Mouse (Mus musculus) spleen, postnatal 4 days (tissue): ENCODE data around the gene Zfp993.
"Not testable (repeated sequence)": the region's sequence is repeated elsewhere in the genome, so short reads cannot be mapped to it uniquely, and the experiment has no call there.

Experiments used
- DNase-seq, 2 experiments: peaks; one replicate each; pipeline ENCODE4 v3.0.0; 2022; ENCODE audit warnings: low spot score in 2 of 2

Zfp993 gene

DNA sequence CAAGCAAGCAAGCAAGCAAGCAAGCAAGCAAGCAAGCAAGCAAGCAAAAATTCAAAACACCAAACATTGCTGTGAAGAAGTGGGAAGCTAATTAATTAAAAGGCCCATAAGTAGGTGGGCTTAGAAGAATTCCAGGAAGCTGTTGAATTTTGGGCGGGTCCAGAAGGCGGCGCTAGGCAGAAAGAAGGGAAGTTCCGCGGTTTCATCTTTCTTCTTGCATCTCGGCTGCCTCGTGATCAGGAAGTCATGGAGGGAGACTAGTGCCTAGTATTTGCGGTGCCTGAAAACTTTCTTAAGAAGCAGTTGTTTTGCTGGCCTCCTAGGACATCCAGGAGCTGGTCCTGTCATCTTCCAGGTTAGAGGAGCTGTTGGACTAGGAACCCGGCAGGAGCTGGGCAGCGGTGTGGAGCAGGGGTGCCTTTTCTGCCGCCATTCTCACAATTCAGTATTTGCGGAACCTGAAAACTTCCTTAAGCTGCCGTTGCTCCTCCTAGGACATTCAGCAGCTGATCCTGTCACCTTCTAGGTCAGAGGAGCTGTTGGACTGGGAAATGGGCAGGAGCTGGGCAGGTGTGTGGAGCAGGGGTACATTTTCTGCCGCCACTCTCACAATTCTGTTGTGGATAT, at the start of gene Zfp993:
Gene Zfp993, plus strand, starts transcription at position 188 of the 627 bp plus-strand sequence.
- not testable (repeated sequence) for DNase-seq

DNA sequence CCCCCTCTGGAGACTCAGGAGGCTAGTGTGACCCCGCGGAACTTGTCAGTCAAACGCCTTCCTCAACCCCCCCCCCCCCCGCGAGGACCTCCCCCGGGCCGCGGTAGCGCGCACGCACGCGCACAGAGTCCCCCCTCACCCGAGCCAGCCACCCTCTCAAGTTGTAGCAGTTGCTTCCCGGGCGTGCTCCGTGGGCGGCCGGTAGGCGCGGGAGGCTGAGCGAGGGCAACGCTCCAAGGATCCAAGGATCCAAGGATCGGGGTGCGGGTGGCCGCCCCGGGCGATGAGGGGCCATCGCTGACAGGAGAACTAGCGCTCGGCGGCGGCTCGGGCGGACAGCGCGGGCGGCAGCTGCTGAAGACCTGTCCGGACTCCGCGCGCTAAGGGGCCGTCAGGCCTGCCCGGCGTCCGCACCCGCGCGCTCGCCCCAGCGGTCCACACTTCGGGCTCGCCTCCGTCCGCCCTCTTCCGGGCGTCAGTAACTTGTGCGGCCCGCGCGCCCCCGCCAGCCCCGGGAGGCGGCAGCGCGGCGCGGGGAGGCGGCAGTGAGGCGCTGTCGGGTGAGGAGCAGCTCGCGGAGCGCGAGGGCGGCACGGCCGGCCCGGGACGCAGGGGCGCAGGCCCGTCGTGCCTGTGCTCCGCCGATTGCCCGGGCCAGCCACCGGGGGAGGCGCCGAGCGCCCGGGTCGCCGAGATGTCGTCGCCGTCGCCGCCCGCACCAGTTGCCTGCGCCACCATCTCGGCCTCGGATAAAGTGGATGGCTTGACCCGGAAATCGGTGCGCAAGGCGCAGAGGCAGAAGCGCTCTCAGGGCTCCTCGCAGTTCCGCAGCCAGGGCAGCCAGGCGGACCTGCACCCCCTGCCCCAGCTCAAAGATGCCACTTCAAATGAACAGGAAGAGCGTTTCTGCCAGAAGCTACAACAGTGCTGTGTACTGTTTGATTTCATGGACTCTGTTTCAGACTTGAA, 30.6 kb upstream of the Zfp993 start:
- peak in 1 of 2 experiments; percentile 38 for DNase-seq

DNA sequence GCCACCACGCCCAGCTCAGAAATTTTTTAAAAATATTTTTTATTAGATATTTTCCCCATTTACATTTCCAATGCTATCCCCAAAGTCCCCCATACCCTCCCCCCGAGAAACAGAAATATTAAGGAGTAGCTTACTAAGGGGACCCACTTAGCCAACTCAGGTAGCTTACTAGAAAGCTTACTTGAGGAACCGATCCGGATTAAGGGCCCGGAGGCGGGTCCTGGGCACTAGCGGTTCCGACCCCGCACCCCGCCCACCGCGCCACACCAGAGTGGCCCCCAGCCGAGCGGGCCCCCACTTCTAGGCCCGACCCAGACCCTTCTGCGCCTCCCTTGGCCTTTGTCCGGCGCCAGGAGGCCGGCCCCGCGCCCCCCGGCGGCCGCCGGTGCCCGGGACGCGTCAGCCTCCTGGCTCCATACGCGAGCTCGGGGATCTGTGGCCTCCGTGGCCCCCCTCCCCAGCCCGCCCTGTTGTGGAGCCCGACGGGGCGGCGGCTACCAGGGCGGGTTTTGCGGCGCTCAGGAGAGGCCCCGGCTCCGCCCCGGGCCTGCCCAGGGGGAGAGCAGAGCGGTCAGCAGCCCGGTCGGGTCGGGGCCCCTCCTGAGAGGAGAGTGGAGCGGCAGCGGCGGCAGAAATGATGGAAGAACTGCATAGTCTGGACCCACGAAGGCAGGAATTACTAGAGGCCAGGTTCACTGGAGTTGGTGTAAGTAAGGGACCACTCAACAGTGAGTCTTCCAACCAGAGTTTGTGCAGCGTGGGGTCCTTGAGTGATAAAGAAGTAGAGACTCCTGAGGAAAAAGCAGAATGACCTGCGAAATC, 7.0 kb upstream of the Zfp993 start:
- DNase-seq = not testable (repeated sequence)

DNA sequence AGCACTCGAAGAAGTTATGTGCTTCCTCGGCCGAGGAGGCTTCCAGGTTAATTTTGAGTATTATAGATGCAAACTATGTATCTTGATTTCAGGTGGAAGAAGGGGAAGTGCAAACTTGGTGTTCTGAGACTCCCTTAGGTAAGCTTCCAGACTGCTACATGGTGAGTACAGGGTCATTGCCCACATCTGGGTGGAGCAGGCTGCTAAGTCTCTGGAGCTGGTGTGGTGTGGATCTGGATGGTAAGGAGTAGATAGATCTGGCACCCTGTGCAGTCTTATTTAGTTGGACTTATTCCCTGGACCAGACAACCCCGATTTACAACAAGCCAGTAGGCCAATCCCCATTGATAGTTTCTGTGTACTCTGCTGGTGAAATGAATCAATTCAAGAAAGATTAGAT, 33.6 kb downstream of the Zfp993 start:
- DNase-seq = not testable (repeated sequence)

DNA sequence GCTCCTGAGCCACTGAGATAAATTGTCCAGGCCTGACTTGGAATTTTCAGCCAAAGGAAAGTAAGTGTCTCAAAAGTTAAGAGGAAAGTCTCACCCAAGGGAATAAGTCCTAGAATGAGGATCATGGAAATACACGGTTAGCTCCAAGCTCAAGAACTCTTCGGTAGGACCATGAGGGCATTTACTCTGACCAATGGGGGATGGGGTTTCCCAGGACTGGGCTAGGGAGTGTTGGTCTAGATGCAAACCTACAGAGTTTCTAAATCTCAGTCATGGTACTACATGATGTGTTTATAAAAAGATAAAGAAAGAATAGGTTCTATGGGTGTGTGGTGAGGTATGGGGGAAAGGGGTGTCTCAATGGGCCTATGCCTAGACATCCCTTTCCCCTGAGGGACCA, 38.9 kb downstream of the Zfp993 start:
- DNase-seq = not testable (repeated sequence)

DNA sequence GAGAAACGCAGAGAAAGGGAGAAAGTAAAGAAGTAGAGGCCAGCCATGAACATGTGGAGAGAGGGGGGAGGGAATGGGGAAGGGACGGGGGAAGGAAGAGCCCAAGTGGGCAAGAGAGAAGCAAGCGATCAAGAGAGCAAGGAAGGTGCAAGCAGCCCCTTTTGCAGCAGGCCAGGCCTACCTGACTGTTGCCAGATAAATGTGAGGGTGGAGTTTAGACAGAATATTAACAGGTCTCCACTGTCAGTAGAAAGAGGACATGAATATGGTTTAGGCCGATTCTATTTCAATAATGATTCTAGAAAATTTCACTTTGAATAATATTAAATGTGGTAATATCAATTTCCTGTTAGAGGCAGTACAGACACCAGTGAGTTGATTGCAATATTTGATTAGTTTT, 39.4 kb downstream of the Zfp993 start:
- not testable (repeated sequence) for DNase-seq

DNA sequence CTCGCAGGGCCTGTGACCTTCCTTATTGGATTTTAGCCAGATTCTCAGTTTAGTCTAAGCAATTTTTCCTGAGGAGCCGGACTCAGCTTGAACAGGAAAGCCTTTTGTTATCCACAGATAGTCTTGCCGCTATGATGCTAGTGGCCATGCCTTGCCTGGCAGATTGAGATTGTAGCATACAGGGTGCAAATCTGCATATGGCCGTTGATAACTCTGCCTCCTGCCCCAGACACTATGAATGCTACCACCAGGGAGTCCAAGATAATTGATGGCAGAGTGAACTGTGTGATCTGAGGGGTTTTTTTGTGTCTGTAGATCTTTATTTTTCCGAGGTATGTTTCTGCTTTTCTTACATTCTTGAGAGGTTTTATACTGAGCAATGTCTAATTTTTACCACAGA, 39.9 kb downstream of the Zfp993 start:
- DNase-seq = not testable (repeated sequence)
